Mouse (Mus musculus) hindbrain, embryonic 16.5 days (tissue): Measurements from ENCODE around the gene Lsm12. TPM values are rescaled to one million over a fixed set of nuclear protein-coding genes. Genes with fewer than 3 reads are reported as not detected.

Source experiments
- ATAC-seq: fragments of 200-750 bp; cut with Nextera tagmentation; 2 replicates; pipeline ENCODE4 v1.8.0; 2017; ENCODE audit warnings: moderate TSS enrichment, moderate library complexity
- H3K27ac ChIP-seq: fragments of 300-500 bp; sonication (generic); 2 replicates; pipeline ENCODE4 v1.5.1; 2014; ENCODE audit warnings: low read depth, mild to moderate bottlenecking, control low read depth, low read length, moderate library complexity
- H3K27me3 ChIP-seq: fragments of 300-500 bp; sonication (generic); replicated peaks from 2 replicates; pipeline ENCODE4 v1.6.1; 2014; ENCODE audit warnings: low read length; ENCODE audit not compliant: control insufficient read depth, insufficient read depth
- H3K36me3 ChIP-seq: fragments of 300-500 bp; sonication (generic); 2 replicates; pipeline ENCODE4 v1.6.1; 2014; ENCODE audit warnings: mild to moderate bottlenecking, low read length, moderate library complexity, mixed read lengths; ENCODE audit not compliant: control insufficient read depth, insufficient read depth
- H3K4me1 ChIP-seq: fragments of 300-500 bp; sonication (generic); 2 replicates; pipeline ENCODE4 v1.6.1; 2014; ENCODE audit warnings: low read depth, low read length; ENCODE audit not compliant: control insufficient read depth, insufficient read depth
- H3K4me2 ChIP-seq: fragments of 300-500 bp; sonication (generic); 2 replicates; pipeline ENCODE4 v1.6.1; 2014; ENCODE audit warnings: mild to moderate bottlenecking, low read length, control low read depth, moderate library complexity
- H3K4me3 ChIP-seq: fragments of 300-500 bp; sonication (generic); 2 replicates; pipeline ENCODE4 v1.5.1; 2014; ENCODE audit warnings: mild to moderate bottlenecking, low read length, control low read depth, moderate library complexity
- H3K9ac ChIP-seq: fragments of 300-500 bp; sonication (generic); 2 replicates; pipeline ENCODE4 v1.6.1; 2014; ENCODE audit warnings: low read depth, mild to moderate bottlenecking, control low read depth, low read length, moderate library complexity
- H3K9me3 ChIP-seq: fragments of 300-500 bp; sonication (generic); 2 replicates; pipeline ENCODE4 v1.6.1; 2014; ENCODE audit warnings: mild to moderate bottlenecking, low read length, moderate library complexity; ENCODE audit not compliant: control insufficient read depth
- WGBS: fragments of 180-500 bp; shearing (Covaris S2); extraction: QIAGEN DNeasy Blood & Tissue Kit; methylation state at CpG from one replicate; pipeline ENCODE4 v1.1.7; 2014; 5-methylcytosine and 5-hydroxymethylcytosine counted together
- microRNA-seq: library from miRNA; unstranded; fragments of <30 nt; microRNA quantifications from one replicate; pipeline ENCODE4, GENCODE M21; 2017
- polyA plus RNA-seq: library from polyadenylated mRNA; unstranded; fragments of >200 nt; fragmentation: Nextera tagmentation; extraction: Ambion mirVana; gene quantifications from 2 replicates; pipeline ENCODE4 v1.2.1, GENCODE M21; 2015

The Lsm12 gene
- polyA plus RNA-seq, 1 experiment from 2014 or later = 116 TPM

DNA sequence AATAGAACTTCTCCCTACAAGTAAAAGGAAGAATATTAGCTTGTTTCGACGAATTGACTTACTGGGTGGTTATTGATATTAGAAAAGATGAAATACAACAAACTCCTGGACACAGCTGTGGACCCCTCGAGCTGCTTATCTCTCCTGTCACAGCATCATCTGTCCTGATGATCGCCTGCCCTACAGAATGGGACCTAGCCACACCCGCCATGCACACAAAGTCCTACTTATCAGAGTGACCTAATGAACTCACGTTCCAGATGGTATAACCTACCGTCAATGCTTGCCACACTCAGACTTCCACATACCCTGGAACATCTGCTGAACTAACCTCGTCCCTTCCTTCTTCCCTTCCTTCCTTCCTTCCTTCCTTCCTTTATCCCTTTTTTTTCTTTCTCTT is 68.9 kb downstream of the Lsm12 start:
- no peak overlapping the region for H3K9ac ChIP-seq
- no peaks in the 10 kb centered on the region for H3K36me3 ChIP-seq
- no peaks in the 10 kb centered on the region for H3K4me1 ChIP-seq
- no peak overlapping the region for H3K4me3 ChIP-seq
- ATAC-seq = no peak
- H3K27ac ChIP-seq = no peak overlapping the region
- H3K27me3 ChIP-seq = peaks cover 3% of the 10 kb centered on the region; the same call in 1 of the 2 replicates
- H3K4me2 ChIP-seq = no peak overlapping the region
- WGBS = 84% methylated on average over 8 of the region's 8 CpGs
- no peaks in the 10 kb centered on the region for H3K9me3 ChIP-seq

Small RNAs within 50 kb of the gene (microRNA-seq; reads per million reads assigned to microRNA genes)
- 2.5 reads per million, percentile 5 among the genes with 10 or more reads in this experiment for gene Mir8101

Other genes starting within 250 kb of the Lsm12 start
- gene Sost, start 218.3 kb downstream of the Lsm12 start, polyA plus RNA-seq = 0.10 and 0.12 TPM in 2 replicates
- not detected in 2 replicates for gene Cfap97d1, start 201.0 kb downstream of the Lsm12 start, polyA plus RNA-seq
- gene Dusp3, start 198.3 kb downstream of the Lsm12 start, polyA plus RNA-seq = 32.1 and 33.4 TPM in 2 replicates
- 59.3 and 62.7 TPM in 2 replicates for gene Mpp3, start 156.8 kb downstream of the Lsm12 start, polyA plus RNA-seq
- gene Cd300lg, start 143.8 kb downstream of the Lsm12 start, polyA plus RNA-seq = 0.40 and 0.54 TPM in 2 replicates
- 37.6 and 41.1 TPM in 2 replicates for gene Mpp2, start 96.8 kb downstream of the Lsm12 start, polyA plus RNA-seq
- gene Ppy, start 84.0 kb downstream of the Lsm12 start, polyA plus RNA-seq = not detected in 2 replicates
- gene Pyy, start 77.5 kb downstream of the Lsm12 start, polyA plus RNA-seq = 3.4 and 3.7 TPM in 2 replicates
- gene Nags, start 39.8 kb downstream of the Lsm12 start, polyA plus RNA-seq = 0.09 TPM in 1 of 2 replicates, not detected in the other
- gene Tmem101, start 28.9 kb downstream of the Lsm12 start, polyA plus RNA-seq = 42.2 and 47.7 TPM in 2 replicates
- gene G6pc3, start 4.3 kb upstream of the Lsm12 start, polyA plus RNA-seq = 44.3 and 45.9 TPM in 2 replicates
- 75.8 and 83.0 TPM in 2 replicates for gene Hdac5, start 44.9 kb upstream of the Lsm12 start, polyA plus RNA-seq
- gene BC030867, start 63.6 kb upstream of the Lsm12 start, polyA plus RNA-seq = 2.9 and 3.6 TPM in 2 replicates
- gene Asb16, start 83.4 kb upstream of the Lsm12 start, polyA plus RNA-seq = 0.09 and 0.11 TPM in 2 replicates
- gene Tmub2, start 99.6 kb upstream of the Lsm12 start, polyA plus RNA-seq = 81.6 and 85.0 TPM in 2 replicates
- gene Atxn7l3, start 111.3 kb upstream of the Lsm12 start, polyA plus RNA-seq = 26.6 and 29.2 TPM in 2 replicates
- gene Ubtf, start 134.4 kb upstream of the Lsm12 start, polyA plus RNA-seq = 70.4 and 76.8 TPM in 2 replicates
- gene Slc4a1, start 180.9 kb upstream of the Lsm12 start, polyA plus RNA-seq = 1.4 and 3.2 TPM in 2 replicates
- 127 and 136 TPM in 2 replicates for gene Rundc3a, start 208.1 kb upstream of the Lsm12 start, polyA plus RNA-seq
- gene Slc25a39, start 222.7 kb upstream of the Lsm12 start, polyA plus RNA-seq = 182 and 187 TPM in 2 replicates
- gene Grn, start 245.0 kb upstream of the Lsm12 start, polyA plus RNA-seq = 95.4 and 100 TPM in 2 replicates